Mouse (Mus musculus): ENCODE data around the gene Zc3h18. TPM values are rescaled to one million over a fixed set of nuclear protein-coding genes. Genes with fewer than 3 reads are reported as not detected.

The Zc3h18 gene
- 57.6 TPM for polyA plus RNA-seq (2017; shearing (Covaris generic))

GRCm38 (mm10) chr8:122376365-122377231 is at the start of gene Zc3h18:
Zc3h18 (plus strand) TSS chr8:122376609.

GRCm38 (mm10) chr8:122360696-122361416 is 15.6 kb upstream of the Zc3h18 start, which contains the start of gene Trhr2:
Trhr2 (minus strand) TSS chr8:122360746.

GRCm38 (mm10) chr8:122421376-122422070 is 45.1 kb downstream of the Zc3h18 start, which contains the start of gene Il17c:
Il17c (plus strand) TSS chr8:122422020.

GRCm38 (mm10) chr8:122432443-122433268 is 56.2 kb downstream of the Zc3h18 start, which contains the start of gene Cyba:
Cyba (minus strand) TSS chr8:122432930.

GRCm38 (mm10) chr8:122443262-122444006 is 67.0 kb downstream of the Zc3h18 start, which contains the start of gene Mvd:
Mvd (minus strand) TSS chr8:122443422.

GRCm38 (mm10) chr8:122460524-122461472 is 84.4 kb downstream of the Zc3h18 start, which contains the start of gene Snai3:
Snai3 (minus strand) TSS chr8:122460733.

Other genes starting within 250 kb of the Zc3h18 start
- gene Zfpm1, start 94.5 kb upstream of the Zc3h18 start, polyA plus RNA-seq (2017; shearing (Covaris generic)): 0.89 TPM
- not detected for gene Trhr2, start 15.9 kb upstream of the Zc3h18 start, polyA plus RNA-seq (2017; shearing (Covaris generic))
- gene Il17c, start 45.4 kb downstream of the Zc3h18 start, polyA plus RNA-seq (2017; shearing (Covaris generic)): 0.66 TPM
- gene Cyba, start 56.3 kb downstream of the Zc3h18 start, polyA plus RNA-seq (2017; shearing (Covaris generic)): 1,075 TPM
- 33.1 TPM for gene Mvd, start 66.8 kb downstream of the Zc3h18 start, polyA plus RNA-seq (2017; shearing (Covaris generic))
- 4.1 TPM for gene Snai3, start 84.1 kb downstream of the Zc3h18 start, polyA plus RNA-seq (2017; shearing (Covaris generic))
- 32.2 TPM for gene Rnf166, start 99.5 kb downstream of the Zc3h18 start, polyA plus RNA-seq (2017; shearing (Covaris generic))
- gene Ctu2, start 99.5 kb downstream of the Zc3h18 start, polyA plus RNA-seq (2017; shearing (Covaris generic)): 80.9 TPM
- 5.9 TPM for gene Piezo1, start 174.7 kb downstream of the Zc3h18 start, polyA plus RNA-seq (2017; shearing (Covaris generic))
- 13.3 TPM for gene Cdt1, start 191.4 kb downstream of the Zc3h18 start, polyA plus RNA-seq (2017; shearing (Covaris generic))
- gene Aprt, start 200.3 kb downstream of the Zc3h18 start, polyA plus RNA-seq (2017; shearing (Covaris generic)): 226 TPM
- 15.2 TPM for gene Galns, start 234.9 kb downstream of the Zc3h18 start, polyA plus RNA-seq (2017; shearing (Covaris generic))
- gene Trappc2l, start 235.0 kb downstream of the Zc3h18 start, polyA plus RNA-seq (2017; shearing (Covaris generic)): 51.4 TPM
- gene Pabpn1l, start 246.1 kb downstream of the Zc3h18 start, polyA plus RNA-seq (2017; shearing (Covaris generic)): not detected